Mouse (Mus musculus) c-Kit-negative CD71-positive TER-119-positive erythroid progenitor cells, embryonic 14.5 days (primary cell): ENCODE results near the gene Zfp704.

Experiments used
- DNase-seq: peaks from one replicate; pipeline ENCODE4 v3.0.0-alpha.2; 2013; ENCODE audit warnings: low read depth, low spot score

Gene Zfp704

DNA sequence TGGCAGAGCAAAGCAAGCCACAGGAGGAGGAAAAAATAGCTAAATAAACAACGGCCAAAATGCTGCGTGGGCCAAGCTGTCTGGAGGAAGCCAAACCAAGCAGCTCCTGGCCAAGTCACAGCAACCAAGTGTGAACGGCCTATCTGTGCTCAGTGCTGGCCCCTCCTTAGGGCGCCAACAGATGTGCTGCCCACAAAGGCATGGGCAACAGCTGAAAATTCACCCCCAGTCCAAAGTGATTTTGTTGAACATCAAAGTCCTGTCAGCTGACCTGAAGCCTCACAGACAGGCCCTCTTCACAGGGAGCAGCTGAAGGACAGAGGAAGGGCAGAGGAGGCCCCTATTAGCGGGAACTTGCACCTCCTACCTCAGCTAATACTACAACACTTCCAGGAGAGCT is 148.2 kb downstream of the Zfp704 start:
- DNase-seq: no peak

DNA sequence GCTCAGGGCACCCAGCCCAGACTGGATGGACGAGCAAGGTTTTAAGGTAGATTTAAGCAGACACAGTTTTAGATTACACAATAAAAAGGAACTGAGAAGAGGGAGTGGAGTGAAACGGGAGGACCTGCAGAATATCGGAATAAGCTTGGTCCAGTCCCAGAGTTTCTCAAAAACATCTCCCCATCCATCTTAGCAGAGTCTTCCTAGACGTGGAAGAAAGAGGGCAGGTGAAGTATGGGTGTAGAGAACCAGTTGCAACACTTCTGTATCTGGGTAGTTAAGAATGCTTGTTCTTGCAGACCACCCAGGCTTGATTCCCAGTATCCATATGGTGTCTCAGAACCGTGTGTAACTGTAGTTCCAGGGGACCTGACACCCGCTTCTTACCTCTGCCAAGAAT is 149.6 kb downstream of the Zfp704 start:
- DNase-seq: no peak

DNA sequence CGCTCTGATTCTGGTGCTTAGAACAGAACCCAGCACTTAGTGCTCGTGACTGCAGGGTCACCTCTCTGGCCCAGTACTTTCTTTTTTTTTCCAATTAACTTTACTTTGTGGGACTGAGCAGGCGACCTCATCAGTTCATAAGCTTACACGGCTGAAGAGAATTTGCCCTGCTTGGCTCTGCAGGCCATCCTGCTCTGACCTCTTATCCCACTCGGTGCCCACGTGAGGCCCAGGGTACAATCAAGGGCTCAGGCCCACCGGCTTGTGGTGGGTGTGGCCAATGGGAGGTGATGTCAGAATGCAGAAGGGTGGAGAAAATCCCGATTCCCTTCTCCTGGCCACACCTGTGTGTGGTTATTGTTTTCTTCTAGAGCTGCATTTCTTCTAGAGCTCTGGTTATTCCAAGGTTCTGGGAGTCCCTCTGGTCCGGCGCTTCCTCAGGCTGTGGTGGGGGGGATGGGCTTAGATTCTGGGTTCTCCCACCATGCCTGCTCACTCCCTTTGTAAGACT is 153.4 kb downstream of the Zfp704 start:
- no peak for DNase-seq

DNA sequence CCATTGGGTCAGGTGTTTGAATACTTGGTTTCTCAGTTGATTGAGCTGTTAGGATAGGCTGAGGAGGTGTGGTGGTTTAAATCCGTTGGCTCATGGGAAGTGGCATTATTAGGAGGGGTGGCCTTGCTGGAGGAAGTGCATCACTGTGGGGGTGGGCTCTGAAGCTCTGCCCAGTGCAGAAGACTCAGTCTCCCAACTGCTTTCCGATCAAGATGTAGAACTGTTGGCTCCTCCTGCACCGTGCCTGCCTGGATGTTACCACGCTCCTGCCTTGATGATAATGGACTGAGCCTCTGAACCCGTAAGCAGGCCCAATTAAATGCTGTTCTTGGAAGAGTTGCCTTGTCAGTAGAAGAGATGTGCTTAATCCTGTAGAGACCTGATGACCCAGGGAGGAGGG is 154.5 kb downstream of the Zfp704 start:
- no peak for DNase-seq

- DNase-seq: no peak
These were observed 155.1 kb downstream of the Zfp704 start for GRCm38 (mm10) chr3:9454556-9455330.

DNA sequence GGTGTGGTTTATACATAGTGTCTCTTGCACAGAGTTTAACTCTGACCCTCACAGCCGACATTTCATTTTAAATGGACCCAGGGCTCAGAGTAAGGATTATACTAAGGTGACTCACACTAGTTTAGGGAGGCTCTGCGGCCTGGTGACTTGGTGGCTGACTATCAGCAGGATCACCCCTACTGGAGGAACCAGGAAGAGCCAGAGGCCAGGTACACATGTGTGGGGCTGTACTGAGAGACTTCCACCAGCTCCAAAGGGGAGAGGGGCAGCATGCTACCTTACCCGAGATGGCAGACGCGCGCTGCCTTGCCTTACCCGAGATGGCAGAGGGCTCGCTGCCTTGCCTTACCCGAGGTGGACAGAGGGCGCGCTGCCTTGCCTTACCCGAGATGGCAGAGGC is 159.4 kb downstream of the Zfp704 start:
- no peak for DNase-seq

GRCm38 (mm10) chr3:9449261-9450007 is 160.5 kb downstream of the Zfp704 start:
- no peak for DNase-seq

DNA sequence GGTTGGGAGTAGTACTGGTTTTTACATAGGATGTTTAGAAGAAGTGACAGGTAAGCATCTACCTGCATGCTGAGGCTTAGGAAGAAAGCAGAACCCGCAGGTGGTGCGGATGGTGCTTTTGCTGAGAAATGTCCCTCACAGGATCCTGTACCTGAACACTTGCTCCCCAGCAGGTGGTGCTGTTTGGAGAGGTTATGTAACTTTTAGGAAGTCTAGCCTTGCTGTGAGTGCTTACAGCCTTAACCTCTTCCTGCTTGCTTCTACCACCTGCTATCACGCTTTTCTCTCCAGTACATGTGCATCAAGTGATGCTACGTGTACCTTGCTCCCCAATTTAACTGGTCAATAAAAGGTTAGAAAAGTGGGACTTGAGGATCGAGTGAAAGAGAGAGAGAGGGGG is 161.3 kb downstream of the Zfp704 start:
- no peak for DNase-seq

DNA sequence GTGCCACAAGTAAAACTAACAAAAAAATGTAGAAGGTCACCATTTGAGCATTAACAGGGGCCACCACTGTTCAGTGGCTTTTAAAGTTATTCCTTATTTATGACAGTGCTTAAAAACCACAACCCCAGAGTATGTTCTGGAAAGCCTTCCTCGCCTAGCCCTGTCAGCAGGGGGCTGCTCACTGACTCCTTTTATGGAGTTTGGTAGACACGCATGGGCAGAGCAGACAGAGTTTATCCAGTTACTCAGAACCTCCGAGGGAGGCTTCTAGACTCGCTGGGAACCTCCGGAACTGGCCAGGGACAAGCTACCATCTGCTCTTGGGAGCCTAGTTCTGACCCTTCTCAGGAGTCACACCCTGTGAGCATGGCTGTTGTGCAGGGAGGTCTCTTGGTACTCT is 165.3 kb downstream of the Zfp704 start:
- no peak for DNase-seq

- no peak for DNase-seq
These were observed 165.9 kb downstream of the Zfp704 start for GRCm38 (mm10) chr3:9443981-9444380.

- no peak for DNase-seq
These were observed 166.4 kb downstream of the Zfp704 start for GRCm38 (mm10) chr3:9443476-9443875.

GRCm38 (mm10) chr3:9441566-9442540 is 168.0 kb downstream of the Zfp704 start:
- no peak for DNase-seq

DNA sequence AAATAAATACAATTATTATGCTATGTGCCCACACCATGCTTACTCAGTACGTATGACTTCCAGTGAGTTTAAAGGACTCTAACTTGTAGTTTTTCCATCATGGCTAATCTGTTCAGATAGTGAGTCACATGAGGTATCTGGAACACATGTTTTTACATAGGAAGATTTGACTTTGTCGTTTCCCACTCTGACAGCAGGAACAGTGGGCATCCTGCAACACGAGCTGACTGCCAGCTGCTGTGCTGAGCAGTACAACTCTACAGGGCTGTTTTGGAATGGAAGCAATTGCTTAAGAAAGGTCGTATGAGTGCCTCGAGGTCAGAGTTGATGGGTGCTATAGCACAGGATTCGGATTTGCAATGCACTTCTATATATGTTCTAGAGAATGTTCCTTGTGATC is 169.4 kb downstream of the Zfp704 start:
- no peak for DNase-seq

DNA sequence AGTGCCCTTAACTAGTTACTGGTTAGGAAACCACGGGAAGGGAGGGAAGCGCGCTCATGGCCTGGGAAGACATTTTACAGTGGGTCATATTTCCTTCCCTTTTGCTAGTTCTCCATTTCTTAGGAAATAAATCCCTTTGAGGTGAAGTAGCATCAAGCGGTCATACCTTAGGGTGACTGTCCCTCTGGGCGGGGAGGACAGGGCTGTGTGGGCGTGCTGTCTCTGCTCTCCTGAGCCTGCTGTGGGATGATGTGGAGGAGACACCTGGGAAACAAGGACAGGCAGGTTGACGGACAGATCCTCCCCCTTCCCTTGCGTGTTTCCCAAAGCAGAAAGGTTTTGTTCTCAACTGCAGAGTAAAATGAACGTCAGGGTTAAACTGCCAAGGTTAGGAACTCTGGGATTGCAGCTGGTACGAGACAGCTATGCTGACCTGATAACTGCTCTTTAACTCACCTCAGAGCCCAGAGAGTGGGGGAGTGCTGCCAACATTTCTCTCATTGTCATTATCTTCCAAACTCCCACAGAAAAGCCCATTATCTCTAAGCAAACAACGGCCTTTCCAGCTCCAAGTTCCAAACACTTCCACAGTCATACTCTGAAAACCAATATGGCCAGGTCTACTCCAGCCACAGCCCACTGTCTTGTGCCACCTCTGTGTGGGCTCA is 170.1 kb downstream of the Zfp704 start:
- DNase-seq: no peak

DNA sequence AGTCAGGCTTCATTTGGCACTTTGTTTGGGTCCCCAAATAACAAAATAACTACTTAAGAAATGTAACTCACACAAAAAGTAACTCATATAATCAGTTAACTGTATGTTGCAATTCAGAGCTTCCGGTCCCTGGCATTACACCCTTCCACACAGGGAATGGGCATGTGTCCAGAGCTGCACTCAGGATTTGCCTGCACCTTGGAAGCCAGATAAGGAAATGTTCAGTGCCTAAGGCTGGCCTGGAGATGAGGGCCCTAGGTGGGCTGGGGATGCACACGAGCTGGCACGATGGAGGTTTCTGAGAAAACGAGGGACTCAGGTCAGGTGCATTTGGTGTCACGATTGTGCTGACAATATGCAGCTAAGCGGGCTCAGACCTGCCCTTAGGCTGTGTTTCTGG is 173.6 kb downstream of the Zfp704 start:
- no peak for DNase-seq

DNA sequence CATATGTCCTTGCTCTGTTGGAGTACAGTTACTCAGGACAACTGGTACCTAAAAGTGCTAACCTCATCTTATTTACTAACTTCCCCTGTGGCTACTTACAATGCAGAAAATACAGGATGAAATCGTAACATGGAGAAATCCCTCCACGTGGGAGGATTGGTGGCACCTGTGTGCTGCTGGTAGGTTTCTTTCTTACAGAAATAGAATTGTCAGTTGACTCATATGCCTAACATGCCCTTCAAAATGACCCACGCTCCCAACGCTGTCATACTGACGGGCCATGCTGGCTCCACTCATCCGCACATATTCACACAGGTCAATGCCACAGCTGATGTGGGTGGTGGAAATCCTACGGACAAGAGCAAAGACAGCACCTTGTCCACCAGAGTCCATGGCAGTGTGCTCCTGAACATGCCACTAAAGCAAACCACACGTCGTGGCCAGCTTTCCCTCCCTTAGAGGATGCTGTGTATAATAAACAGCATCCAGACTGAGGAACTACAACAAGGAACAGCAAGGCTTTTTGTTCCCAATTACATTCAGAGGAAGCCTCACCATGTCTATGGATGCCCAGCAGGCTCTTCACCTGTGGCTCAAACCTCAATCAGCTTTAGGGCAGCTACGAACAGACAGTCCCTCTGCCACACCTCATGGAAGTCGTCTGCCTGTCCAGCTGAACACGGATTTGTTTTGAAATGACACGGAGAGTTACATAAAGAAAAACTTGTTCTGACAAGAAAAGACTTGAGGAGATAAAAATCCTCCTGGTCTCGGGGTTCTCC is 175.3 kb downstream of the Zfp704 start:
- no peak for DNase-seq

- DNase-seq: no peak
These were observed 176.9 kb downstream of the Zfp704 start for GRCm38 (mm10) chr3:9432796-9433526.

- DNase-seq: no peak
These were observed 177.7 kb downstream of the Zfp704 start for GRCm38 (mm10) chr3:9432226-9432625.

DNA sequence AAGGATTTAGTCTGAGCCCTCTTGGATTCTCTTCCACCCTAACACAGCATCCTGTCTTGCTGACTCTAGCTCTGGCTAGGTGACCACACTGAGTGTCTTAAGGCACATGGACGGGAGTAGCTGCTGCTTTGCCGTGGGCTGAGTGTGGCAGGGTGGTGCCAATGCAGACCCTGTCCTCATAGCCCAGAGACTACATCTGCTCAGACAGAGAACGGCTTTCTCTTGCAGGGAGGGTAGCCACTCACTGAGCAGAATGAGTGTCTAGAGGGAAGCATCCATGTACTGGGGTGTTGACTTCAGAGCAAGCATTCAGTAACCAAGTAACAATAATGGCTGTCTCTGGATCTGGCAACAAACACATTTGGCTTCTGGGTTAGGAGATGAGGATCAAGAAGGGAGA is 179.9 kb downstream of the Zfp704 start:
- no peak for DNase-seq

GRCm38 (mm10) chr3:9427826-9428225 is 182.1 kb downstream of the Zfp704 start:
- DNase-seq: no peak
